In genomic region chr1:51687484-51688223, GRCm38 (mm10) we compare ENCODE assay signal across 13 mouse cellular contexts.
A peak's percentile ranks its signal among the peaks of the same experiment; 100 is the strongest.
DNase-seq lines count a peak whose midpoint lies in the region; ATAC-seq and TF ChIP-seq lines count a peak whose summit lies in the region.
"Had no signal": no experiment of that assay in that cellular context is flagged by ENCODE, and none has a peak within 500 bp of the region (broad histone marks: within the 10 kb centered on the region; RNA-seq: fewer than 3 reads in every experiment).

No protein-coding gene starts in this region.

- H3K9ac ChIP-seq in forebrain, embryonic 14.5 days (ENCODE audit: low read length), result no peak overlapping the region
- H3K9ac ChIP-seq in limb, embryonic 14.5 days (ENCODE audit: low read depth, low read length, severe bottlenecking), result no peak overlapping the region
- H3K9ac ChIP-seq: heart, embryonic 12.5 days; liver, postnatal 0 days had no signal

- ATAC-seq in forebrain, embryonic 14.5 days, result peak; percentile 87
- no peak for ATAC-seq in limb, embryonic 14.5 days (ENCODE audit: low FRiP score, low read depth)
- no peak for ATAC-seq in megakaryocyte progenitor cell, adult 5-6 weeks (replicated peaks; ENCODE audit: poor library complexity)
- ATAC-seq: liver, postnatal 0 days had no signal

- H3K4me2 ChIP-seq in forebrain, embryonic 14.5 days (ENCODE audit: low read length), result peak overlapping the region; percentile 1; the same call in 1 of the 2 replicates
- H3K4me2 ChIP-seq in limb, embryonic 14.5 days (replicated peaks; ENCODE audit: low read depth, low read length, severe bottlenecking), result no peak overlapping the region
- H3K4me2 ChIP-seq: heart, embryonic 12.5 days had no signal

- no peak overlapping the region for H3K4me3 ChIP-seq in forebrain, embryonic 14.5 days (ENCODE audit: low read depth, low read length)
- H3K4me3 ChIP-seq in limb, embryonic 14.5 days (replicated peaks; ENCODE audit: low read length), result no peak overlapping the region
- H3K4me3 ChIP-seq: heart, embryonic 12.5 days had no signal

- H3K36me3 ChIP-seq in forebrain, embryonic 14.5 days (ENCODE audit: control insufficient read depth, insufficient read depth, low read length), result no peaks in the 10 kb centered on the region
- no peaks in the 10 kb centered on the region for H3K36me3 ChIP-seq in limb, embryonic 14.5 days (ENCODE audit: control insufficient read depth, insufficient read depth, low read length)
- H3K36me3 ChIP-seq: heart, embryonic 12.5 days had no signal

- TF ChIP-seq POLR2A in limb, embryonic 14.5 days (IDR thresholded peaks at IDR 0.05; ENCODE audit: borderline replicate concordance, extremely low read depth, insufficient read depth, insufficient read length), result no peak

- H3K9me3 ChIP-seq in forebrain, embryonic 14.5 days (replicated peaks; ENCODE audit: control insufficient read depth, low read length), result no peaks in the 10 kb centered on the region
- no peaks in the 10 kb centered on the region for H3K9me3 ChIP-seq in limb, embryonic 14.5 days (ENCODE audit: control insufficient read depth, low read length)

- peak overlapping the region; percentile 10; the same call in 1 of the 2 replicates for H3K27ac ChIP-seq in forebrain, embryonic 14.5 days (ENCODE audit: low read depth, low read length)
- no peak overlapping the region for H3K27ac ChIP-seq in limb, embryonic 14.5 days (replicated peaks; ENCODE audit: low read depth, low read length)

- peak; percentile 44 for DNase-seq in ES-CJ7 (ENCODE audit: low read depth, low spot score)
- DNase-seq in R1 (ENCODE audit: low read depth, low spot score), result peak; percentile 72
- peak; percentile 79 for DNase-seq in forebrain, embryonic 14.5 days (ENCODE audit: low spot score)
- DNase-seq in limb, embryonic 14.5 days (ENCODE audit: low spot score), result peak; percentile 18
- no peak for DNase-seq in natural killer cell, adult 2 months (ENCODE audit: low spot score in 2 of 2)
- no peak for DNase-seq in layer of hippocampus, adult 9-11 months
- DNase-seq: adrenal gland, postnatal 10 days; cerebellum, adult 9-11 months; kidney, adult 11 months; liver, postnatal 0 days; thymus, postnatal 14 days had no signal

- H3K27me3 ChIP-seq in forebrain, embryonic 14.5 days (replicated peaks; ENCODE audit: control insufficient read depth, insufficient read depth, low read length), result no peaks in the 10 kb centered on the region
- H3K27me3 ChIP-seq in limb, embryonic 14.5 days (ENCODE audit: control insufficient read depth, insufficient read depth, low read length), result no peaks in the 10 kb centered on the region
- H3K27me3 ChIP-seq: heart, embryonic 12.5 days had no signal

- 27% methylated on average over 7 of the region's 7 CpGs for WGBS in forebrain, embryonic 14.5 days
- WGBS in limb, embryonic 14.5 days, result 37% methylated on average over 7 of the region's 7 CpGs

- H3K4me1 ChIP-seq in forebrain, embryonic 14.5 days (ENCODE audit: control insufficient read depth, insufficient read depth, low read length), result peaks cover 4% of the 10 kb centered on the region; the same call in 1 of the 2 replicates
- peaks cover 7% of the 10 kb centered on the region; the same call in 1 of the 2 replicates for H3K4me1 ChIP-seq in limb, embryonic 14.5 days (ENCODE audit: control insufficient read depth, insufficient read depth, low read length)

Comparison
In these comparisons a context has a peak if more than half of its experiments do, and no peak if none do; other contexts are left out.
1. DNase-seq: peak in ES-CJ7 (single experiment), R1 (single experiment), forebrain, embryonic 14.5 days (single experiment) and limb, embryonic 14.5 days (single experiment); none in natural killer cell, adult 2 months (0 of 2) and layer of hippocampus, adult 9-11 months (single experiment).